Mouse (Mus musculus) right cerebral cortex, adult 2 months (tissue): ENCODE measurements around the gene Pink1.

Experiments used
- DNase-seq, 2 experiments: peaks; one replicate each; pipeline ENCODE4 v3.0.0; 2021 to 2022; ENCODE audit warnings: low spot score in 2 of 2

Pink1 gene

GRCm38 (mm10) chr4:138326077-138326695 is at the start of gene Pink1:
Gene Pink1, minus strand, starts transcription at chr4:138326307.
- peak; percentile 87 to 95 for DNase-seq

- no peak for DNase-seq
These were observed 49.0 kb upstream of the Pink1 start for GRCm38 (mm10) chr4:138375117-138375516.

- peak in 1 of 2 experiments; percentile 36 for DNase-seq
These were observed 44.9 kb upstream of the Pink1 start for GRCm38 (mm10) chr4:138370996-138371516.

- DNase-seq = no peak
These were observed 42.6 kb upstream of the Pink1 start for GRCm38 (mm10) chr4:138368498-138369260.

- peak in 1 of 2 experiments; percentile 33 for DNase-seq
These were observed 41.8 kb upstream of the Pink1 start, which contains the start of gene Cda for GRCm38 (mm10) chr4:138367641-138368497. Gene Cda, minus strand, starts transcription at chr4:138367992.

- DNase-seq = no peak
These were observed 40.5 kb upstream of the Pink1 start for GRCm38 (mm10) chr4:138366561-138366960.

- no peak for DNase-seq
These were observed 37.4 kb upstream of the Pink1 start for GRCm38 (mm10) chr4:138363511-138363910.

GRCm38 (mm10) chr4:138362883-138363282 is 36.8 kb upstream of the Pink1 start:
- DNase-seq = no peak

- DNase-seq = peak; percentile 24 to 49
These were observed 35.3 kb upstream of the Pink1 start for GRCm38 (mm10) chr4:138361370-138361821.

- no peak for DNase-seq
These were observed 32.1 kb upstream of the Pink1 start for GRCm38 (mm10) chr4:138358176-138358575.

- DNase-seq = no peak
These were observed 30.4 kb upstream of the Pink1 start for GRCm38 (mm10) chr4:138356551-138356950.

GRCm38 (mm10) chr4:138356141-138356540 is 30.0 kb upstream of the Pink1 start:
- no peak for DNase-seq

- DNase-seq = no peak
These were observed 29.4 kb upstream of the Pink1 start for GRCm38 (mm10) chr4:138355496-138355895.

GRCm38 (mm10) chr4:138353438-138354171 is 27.5 kb upstream of the Pink1 start:
- no peak for DNase-seq

- no peak for DNase-seq
These were observed 26.6 kb upstream of the Pink1 start for GRCm38 (mm10) chr4:138352692-138353091.

- no peak for DNase-seq
These were observed 25.7 kb upstream of the Pink1 start for GRCm38 (mm10) chr4:138351821-138352220.

GRCm38 (mm10) chr4:138348716-138349115 is 22.6 kb upstream of the Pink1 start:
- DNase-seq = no peak

GRCm38 (mm10) chr4:138347280-138347679 is 21.2 kb upstream of the Pink1 start:
- no peak for DNase-seq

GRCm38 (mm10) chr4:138344891-138345545 is 18.9 kb upstream of the Pink1 start:
- no peak for DNase-seq

GRCm38 (mm10) chr4:138343341-138343837 is 17.3 kb upstream of the Pink1 start:
- no peak for DNase-seq
